Mouse (Mus musculus) midbrain, embryonic 10.5 days (tissue): Measurements from ENCODE around the gene Racgap1. TPM values are rescaled to one million over a fixed set of nuclear protein-coding genes. Genes with fewer than 3 reads are reported as not detected.

Experiments
- DNase-seq: peaks from one replicate; pipeline ENCODE4 v3.0.0-alpha.2; 2017; ENCODE audit warnings: low spot score
- H3K27ac ChIP-seq: fragments of 300-500 bp; sonication (generic); replicated peaks from 2 replicates; pipeline ENCODE4 v1.5.1; 2016; ENCODE audit warnings: mild to moderate bottlenecking
- H3K27me3 ChIP-seq: fragments of 300-500 bp; sonication (generic); 2 replicates; pipeline ENCODE4 v1.6.1; 2016; ENCODE audit warnings: low read depth, mild to moderate bottlenecking; ENCODE audit not compliant: poor library complexity, severe bottlenecking
- H3K36me3 ChIP-seq: fragments of 300-500 bp; sonication (generic); 2 replicates; pipeline ENCODE4 v1.6.1; 2016; ENCODE audit warnings: mild to moderate bottlenecking, moderate library complexity
- H3K4me1 ChIP-seq: fragments of 300-500 bp; sonication (generic); 2 replicates; pipeline ENCODE4 v1.6.1; 2016
- H3K4me3 ChIP-seq: fragments of 300-500 bp; sonication (generic); 2 replicates; pipeline ENCODE4 v1.5.1; 2016; ENCODE audit warnings: mild to moderate bottlenecking, moderate library complexity
- H3K9me3 ChIP-seq: fragments of 300-500 bp; sonication (generic); replicated peaks from 2 replicates; pipeline ENCODE4 v1.6.1; 2016; ENCODE audit warnings: mild to moderate bottlenecking
- WGBS: fragments of 180-500 bp; shearing (Covaris S2); methylation state at CpG from one replicate; pipeline ENCODE4 v1.1.7; 2016; 5-methylcytosine and 5-hydroxymethylcytosine counted together
- polyA plus RNA-seq: library from polyadenylated mRNA; unstranded; fragments of >200 nt; fragmentation: Nextera tagmentation; extraction: Ambion mirVana; gene quantifications from 2 replicates; pipeline ENCODE4 v1.2.1, GENCODE M21; 2016

Racgap1 gene
- polyA plus RNA-seq, 1 experiment from 2014 or later = 208 TPM

DNA sequence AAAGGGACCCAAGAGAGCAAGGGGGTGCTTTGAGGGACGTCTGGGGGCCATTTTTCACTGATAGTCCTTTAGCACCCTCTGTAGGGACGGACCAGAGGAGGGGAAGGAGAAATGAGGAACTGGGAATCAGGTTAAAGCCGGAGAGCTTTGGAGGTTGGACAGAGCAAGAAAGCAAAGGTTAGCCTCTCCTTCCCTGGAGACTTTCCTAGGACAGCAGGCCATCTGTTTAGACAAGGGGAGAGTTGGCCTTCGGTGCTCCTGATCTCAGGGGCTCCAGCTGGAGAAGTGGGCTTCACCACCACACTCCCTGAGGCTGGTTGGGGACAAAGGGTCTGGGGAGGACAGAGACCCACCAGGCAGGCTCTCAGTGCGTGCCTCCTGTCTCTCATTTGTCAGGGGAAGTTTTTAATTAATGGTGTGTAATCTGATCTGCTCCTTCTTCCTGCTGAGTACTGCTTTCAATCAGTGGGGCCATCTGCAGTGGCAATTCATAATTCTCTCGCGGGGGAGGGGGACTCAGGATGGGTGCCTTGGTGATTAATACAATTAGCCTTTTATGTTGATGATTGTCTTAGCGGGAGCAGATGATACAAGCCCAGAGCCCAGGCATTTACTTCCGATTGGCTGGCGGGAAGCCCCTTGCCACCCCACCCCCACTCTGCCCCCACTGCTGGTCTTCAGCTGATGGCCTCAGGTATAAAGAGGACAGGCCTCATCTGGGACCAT is 43.9 kb downstream of the Racgap1 start:
- H3K4me3 ChIP-seq = no peak overlapping the region

DNA sequence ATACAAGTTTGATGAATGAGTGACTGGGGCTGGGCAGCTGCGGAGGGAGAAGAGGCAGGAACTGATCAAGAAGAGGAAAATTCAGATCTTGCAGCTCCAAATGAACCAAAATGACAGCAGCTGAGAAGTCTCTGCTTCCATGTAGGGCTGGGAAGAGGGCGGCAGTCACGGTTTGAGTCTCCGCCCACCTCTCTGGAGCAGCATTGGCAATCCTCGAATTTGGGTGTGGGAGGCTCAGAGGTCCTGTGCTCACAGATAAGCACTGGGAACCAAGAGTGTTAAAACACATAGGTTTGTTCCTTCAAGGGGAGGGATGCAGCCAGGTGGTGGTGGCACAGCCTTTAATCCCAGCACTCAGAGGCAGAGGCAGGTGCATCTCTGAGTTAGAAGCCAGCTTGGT is 44.9 kb downstream of the Racgap1 start:
- H3K27me3 ChIP-seq = peaks cover 84% of the 10 kb centered on the region
- peaks cover 71% of the 10 kb centered on the region for H3K4me1 ChIP-seq
- H3K27ac ChIP-seq = no peak overlapping the region; the same call in 1 of the 2 replicates
- no peaks in the 10 kb centered on the region for H3K36me3 ChIP-seq
- H3K9me3 ChIP-seq = no peaks in the 10 kb centered on the region
- 36% methylated on average over 5 of the region's 5 CpGs for WGBS
- no peak for DNase-seq
- no peak overlapping the region for H3K4me3 ChIP-seq

More for the DNA sequence above, 43.9 kb downstream of the Racgap1 start:
- H3K27ac ChIP-seq = peak overlapping the region; percentile 53; the same call in 1 of the 2 replicates
- 26% methylated on average over 10 of the region's 10 CpGs for WGBS
- no peaks in the 10 kb centered on the region for H3K9me3 ChIP-seq
- no peaks in the 10 kb centered on the region for H3K36me3 ChIP-seq
- DNase-seq = no peak
- peaks cover 65% of the 10 kb centered on the region for H3K4me1 ChIP-seq
- peaks cover 80% of the 10 kb centered on the region for H3K27me3 ChIP-seq

DNA sequence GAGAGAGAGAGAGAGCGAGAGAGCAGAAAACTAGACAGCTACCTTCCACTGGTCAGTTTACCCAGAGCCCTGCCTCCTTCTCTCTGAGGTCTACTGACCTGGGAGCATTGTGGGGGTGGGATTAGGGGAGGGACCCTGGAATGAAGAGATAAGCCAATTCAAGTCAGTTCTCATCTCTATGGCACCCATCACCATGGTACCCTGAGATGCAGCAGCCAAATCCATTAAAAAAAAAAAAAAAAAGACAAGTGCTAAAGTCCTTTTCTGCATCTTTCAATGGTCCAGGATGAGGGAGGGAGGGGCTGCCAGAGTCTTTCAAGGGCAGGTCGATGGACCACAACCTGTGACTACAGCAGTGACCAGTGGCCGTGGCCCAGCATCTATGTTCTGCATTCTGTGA is 45.9 kb downstream of the Racgap1 start:
- DNase-seq = peak; percentile 11
- no peaks in the 10 kb centered on the region for H3K36me3 ChIP-seq
- no peak overlapping the region for H3K4me3 ChIP-seq
- peaks cover 72% of the 10 kb centered on the region for H3K4me1 ChIP-seq
- H3K27ac ChIP-seq = no peak overlapping the region
- 64% methylated on average over 3 of the region's 3 CpGs for WGBS
- peaks cover 84% of the 10 kb centered on the region for H3K27me3 ChIP-seq
- H3K9me3 ChIP-seq = no peaks in the 10 kb centered on the region

DNA sequence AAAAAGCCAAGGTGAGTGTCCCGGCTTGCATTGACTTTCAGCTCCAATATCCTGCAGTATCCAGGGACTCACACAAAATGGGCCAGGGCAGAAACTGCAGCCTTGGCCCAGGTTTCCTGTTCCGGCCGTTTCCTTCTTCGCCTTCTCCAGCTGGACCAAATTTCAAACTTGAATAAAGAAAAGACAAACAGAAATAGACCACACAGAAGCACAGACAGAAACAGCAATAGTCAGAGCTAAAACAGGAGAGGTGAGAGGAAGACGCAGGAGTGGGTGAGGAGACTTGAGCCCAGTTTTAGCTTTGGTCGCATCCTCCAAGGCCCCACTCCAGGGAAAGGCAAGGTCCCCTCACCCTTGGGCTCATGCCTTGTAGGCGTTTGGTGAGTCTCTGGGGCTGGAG is 48.2 kb downstream of the Racgap1 start:
- Histone ChIP-seq H3K36me3 (no peaks in the 10 kb centered on the region), H3K9me3 (no peaks in the 10 kb centered on the region), H3K4me1 (peaks cover 83% of the 10 kb centered on the region), H3K27ac (no peak overlapping the region), H3K4me3 (no peak overlapping the region), H3K27me3 (peaks cover 88% of the 10 kb centered on the region)
- 89% methylated on average over 7 of the region's 7 CpGs for WGBS
- DNase-seq = no peak

DNA sequence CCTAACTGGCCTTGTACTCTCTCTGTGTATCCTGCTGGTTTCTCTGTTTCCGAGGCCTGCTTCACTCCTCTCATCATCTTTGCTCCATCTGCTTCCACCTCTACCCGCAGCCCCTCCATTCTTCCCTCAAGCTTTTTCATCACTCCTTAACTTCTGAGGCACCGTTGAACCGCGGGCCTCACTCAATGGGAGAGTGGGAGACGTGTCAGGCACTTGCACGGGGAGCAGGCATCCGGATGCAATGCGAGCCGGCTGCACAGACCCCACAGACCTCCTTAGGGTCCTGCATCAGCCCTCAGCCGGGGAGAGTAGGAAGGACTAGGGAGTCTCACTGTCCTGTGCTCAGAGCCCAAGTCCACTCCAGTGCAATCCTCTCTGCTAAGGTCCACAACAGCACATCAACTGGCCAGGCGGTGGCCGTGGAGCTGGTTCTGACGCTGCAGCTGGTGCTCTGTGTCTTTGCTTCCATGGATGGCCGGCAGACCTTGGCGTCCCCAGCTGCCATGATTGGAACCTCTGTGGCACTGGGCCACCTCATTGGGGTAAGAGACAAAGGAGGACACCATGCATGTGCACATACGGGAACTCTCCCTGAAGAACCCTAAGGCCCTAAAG is 49.1 kb downstream of the Racgap1 start:
- peaks cover 81% of the 10 kb centered on the region for H3K4me1 ChIP-seq
- DNase-seq = no peak
- no peaks in the 10 kb centered on the region for H3K36me3 ChIP-seq
- WGBS = 74% methylated on average over 17 of the region's 17 CpGs
- H3K27me3 ChIP-seq = peaks cover 92% of the 10 kb centered on the region
- H3K27ac ChIP-seq = peak overlapping the region; percentile 33; the same call in 1 of the 2 replicates
- H3K4me3 ChIP-seq = no peak overlapping the region
- H3K9me3 ChIP-seq = no peaks in the 10 kb centered on the region

DNA sequence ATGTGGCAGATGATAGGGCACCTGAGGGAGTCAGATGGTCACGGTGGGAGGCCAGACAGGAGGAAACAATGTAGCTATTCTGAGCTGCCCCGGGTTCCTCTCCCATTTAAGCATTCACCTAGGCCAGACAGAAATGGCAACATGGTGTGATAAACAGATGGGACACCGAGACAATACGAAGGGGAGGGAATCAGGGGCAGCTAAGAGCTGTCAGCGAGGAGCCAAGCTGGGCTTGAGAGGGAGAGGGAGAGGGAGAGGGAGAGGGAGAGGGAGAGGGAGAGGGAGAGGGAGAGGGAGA is 49.7 kb downstream of the Racgap1 start:
- WGBS = 15% methylated on average over 5 of the region's 5 CpGs
- Histone ChIP-seq H3K27ac (peak overlapping the region; percentile 59), H3K4me1 (peaks cover 80% of the 10 kb centered on the region), H3K9me3 (no peaks in the 10 kb centered on the region), H3K4me3 (no peak overlapping the region), H3K27me3 (peaks cover 92% of the 10 kb centered on the region), H3K36me3 (no peaks in the 10 kb centered on the region)
- no peak for DNase-seq

DNA sequence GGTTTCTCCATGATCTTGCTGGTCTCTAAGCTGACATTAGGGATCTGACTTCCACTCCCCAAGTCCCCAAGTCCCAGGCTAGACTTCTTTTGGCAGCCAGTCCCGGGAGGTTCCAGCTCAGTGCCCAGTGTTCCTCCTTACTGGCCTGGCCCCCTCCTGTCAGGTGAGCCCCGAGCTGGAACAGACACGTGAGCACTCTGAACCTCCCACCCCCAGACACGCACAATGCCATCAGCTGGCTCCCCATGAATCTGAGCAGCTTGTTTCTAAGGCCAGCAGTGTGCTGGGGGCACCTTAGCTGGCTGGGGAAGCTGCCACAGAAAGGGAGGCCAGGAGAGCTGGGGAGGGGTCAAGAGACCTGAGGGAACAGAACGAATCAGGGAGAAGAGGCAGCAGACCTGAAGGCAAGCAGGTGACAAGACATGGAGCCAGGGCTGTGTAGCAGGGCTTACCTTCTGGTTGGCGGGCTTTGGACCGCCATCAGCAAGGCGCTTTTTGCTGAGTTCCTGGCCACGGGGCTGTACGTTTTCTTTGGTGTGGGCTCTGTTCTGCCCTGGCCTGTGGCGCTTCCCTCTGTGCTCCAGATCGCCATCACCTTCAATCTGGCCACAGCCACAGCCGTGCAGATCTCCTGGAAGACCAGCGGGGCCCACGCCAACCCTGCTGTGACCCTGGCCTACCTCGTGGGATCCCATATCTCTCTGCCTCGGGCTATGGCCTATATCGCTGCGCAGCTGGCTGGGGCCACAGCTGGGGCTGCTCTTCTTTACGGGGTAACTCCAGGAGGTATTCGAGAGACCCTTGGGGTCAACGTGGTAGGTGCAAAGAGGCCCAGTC is 50.3 kb downstream of the Racgap1 start, which contains the start of gene Aqp6:
TSS of gene Aqp6 (plus strand) at position 415 of the 837 bp plus-strand sequence.
- Histone ChIP-seq H3K27me3 (peaks cover 90% of the 10 kb centered on the region), H3K9me3 (no peaks in the 10 kb centered on the region), H3K4me3 (no peak within 1 kb of the TSS), H3K36me3 (no peaks in the 10 kb centered on the region), H3K27ac (peak within 1 kb of the TSS; percentile 59), H3K4me1 (peaks cover 80% of the 10 kb centered on the region)
- WGBS = 51% methylated on average over 22 of the region's 22 CpGs
- no peak for DNase-seq

DNA sequence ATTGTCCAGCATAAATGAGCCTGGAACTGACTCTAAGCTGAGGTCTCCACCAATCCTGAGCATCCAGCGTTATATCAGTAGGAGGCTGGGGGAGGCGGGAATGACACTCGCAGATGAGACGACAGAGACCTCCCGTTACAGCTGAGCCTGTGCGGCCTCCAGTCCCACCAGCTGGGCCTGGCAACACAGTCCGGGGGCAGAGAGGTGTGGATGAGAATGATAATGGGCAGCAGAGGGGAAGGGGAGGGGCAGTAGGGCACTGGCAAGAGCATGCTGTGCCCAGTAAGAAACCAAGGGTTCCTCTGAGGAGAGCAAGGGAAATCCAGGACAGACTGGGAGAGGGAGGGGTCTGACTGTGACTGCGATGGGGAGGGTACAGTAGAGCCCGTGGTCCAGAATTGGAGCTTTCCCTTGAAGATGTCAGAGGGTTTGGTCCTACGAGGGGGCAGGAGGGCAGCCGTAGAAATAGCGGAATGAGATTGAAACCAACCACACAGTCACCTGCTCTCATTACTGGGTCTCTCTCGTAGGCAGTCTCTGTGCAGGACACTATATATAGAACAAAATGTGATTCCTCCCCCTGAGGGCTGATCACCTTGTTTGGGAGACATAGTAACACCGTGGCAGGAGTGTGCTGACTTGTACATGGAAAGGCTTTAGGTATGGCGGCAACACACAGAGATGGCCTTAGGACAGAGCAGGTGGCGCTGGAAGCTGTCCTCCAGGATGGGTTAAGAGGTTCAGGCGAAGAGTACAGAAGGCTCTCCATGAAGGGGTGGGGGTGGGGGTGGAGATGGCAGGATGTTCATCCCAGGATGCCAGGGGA is 52.0 kb downstream of the Racgap1 start:
- Histone ChIP-seq H3K27ac (peak overlapping the region; percentile 59), H3K4me3 (no peak overlapping the region)

DNA sequence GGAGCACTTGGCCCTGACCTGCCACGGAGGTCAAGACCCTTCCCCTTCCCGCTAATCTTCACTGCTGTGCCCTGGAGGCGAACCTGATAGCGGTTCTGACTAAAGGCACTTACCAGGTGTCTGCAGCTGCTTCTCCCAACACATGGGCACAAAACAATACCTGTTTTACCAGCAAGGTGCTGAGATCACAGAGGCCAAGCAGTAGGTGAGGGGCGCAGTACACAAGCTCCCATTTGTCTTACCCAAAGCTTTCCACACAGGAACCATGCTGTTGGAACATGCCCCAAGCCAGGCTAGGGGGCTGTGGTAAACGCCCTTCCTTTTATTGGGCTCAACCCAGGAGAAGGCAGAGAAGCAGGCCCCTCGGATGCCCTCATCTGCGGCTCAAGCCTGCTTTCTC is 53.9 kb downstream of the Racgap1 start:
- Histone ChIP-seq H3K4me1 (peaks cover 62% of the 10 kb centered on the region), H3K36me3 (no peaks in the 10 kb centered on the region), H3K9me3 (no peaks in the 10 kb centered on the region), H3K4me3 (no peak overlapping the region), H3K27ac (no peak overlapping the region), H3K27me3 (peaks cover 87% of the 10 kb centered on the region)
- no peak for DNase-seq
- 56% methylated on average over 8 of the region's 8 CpGs for WGBS

More for the DNA sequence above, 52.0 kb downstream of the Racgap1 start:
- H3K9me3 ChIP-seq = no peaks in the 10 kb centered on the region
- WGBS = 63% methylated on average over 17 of the region's 17 CpGs
- H3K36me3 ChIP-seq = no peaks in the 10 kb centered on the region
- no peak for DNase-seq
- peaks cover 87% of the 10 kb centered on the region for H3K27me3 ChIP-seq
- H3K4me1 ChIP-seq = peaks cover 70% of the 10 kb centered on the region

DNA sequence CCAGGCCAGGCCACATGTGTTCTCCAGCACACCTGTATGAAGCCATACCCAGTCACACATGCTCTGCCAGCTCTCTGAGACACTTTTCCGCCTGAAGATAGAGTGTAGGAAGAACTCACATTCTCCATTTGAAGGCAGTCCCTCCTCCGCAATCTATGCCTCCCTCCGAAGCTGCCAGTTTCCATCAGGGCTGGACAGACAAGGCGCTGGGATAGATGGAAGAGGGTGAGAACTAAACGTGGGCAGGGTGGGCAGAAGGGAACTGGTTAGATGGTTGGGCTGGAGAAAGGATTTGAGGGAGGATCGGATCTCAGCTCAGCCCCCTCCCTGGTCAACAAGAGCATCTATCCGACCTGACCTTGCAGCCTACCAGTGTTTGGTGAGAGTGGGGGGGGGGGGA is 54.6 kb downstream of the Racgap1 start:
- no peaks in the 10 kb centered on the region for H3K9me3 ChIP-seq
- no peak for DNase-seq
- no peaks in the 10 kb centered on the region for H3K36me3 ChIP-seq
- WGBS = 58% methylated on average over 7 of the region's 7 CpGs
- H3K4me1 ChIP-seq = peaks cover 54% of the 10 kb centered on the region
- H3K27me3 ChIP-seq = peaks cover 89% of the 10 kb centered on the region
- H3K27ac ChIP-seq = peak overlapping the region; percentile 43; the same call in 1 of the 2 replicates
- no peak overlapping the region for H3K4me3 ChIP-seq

DNA sequence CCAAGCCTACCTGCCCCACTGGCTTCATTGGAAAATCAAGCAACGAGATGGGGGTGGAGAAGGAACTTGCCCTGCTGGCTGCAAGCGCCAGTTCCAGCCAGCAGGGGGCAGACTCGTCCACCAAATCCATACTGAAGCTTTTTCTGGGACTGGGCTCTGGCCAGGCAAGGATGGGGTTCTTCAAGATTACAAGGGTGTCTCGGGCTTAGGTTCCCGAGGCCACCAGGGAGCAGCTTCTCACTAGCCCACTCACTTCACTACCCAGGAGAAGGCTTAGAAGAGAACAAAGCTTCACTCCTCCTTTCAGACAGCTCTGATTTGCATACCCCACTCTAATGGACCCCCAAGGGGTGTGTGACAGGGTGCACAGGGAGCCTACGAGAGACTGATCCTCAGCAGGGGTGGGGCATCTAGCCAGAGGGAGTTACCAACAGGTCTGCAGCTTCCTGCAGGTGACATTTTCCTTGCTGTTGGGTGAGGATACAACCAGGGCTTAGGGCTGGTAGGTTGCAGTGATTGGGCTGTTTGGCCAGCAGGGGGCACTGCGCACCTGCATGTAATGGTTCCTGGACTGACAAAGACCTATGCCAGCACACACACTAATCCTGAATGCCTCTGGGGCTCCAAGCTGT is 55.3 kb downstream of the Racgap1 start:
- H3K27ac ChIP-seq = peak overlapping the region; percentile 65
- H3K9me3 ChIP-seq = no peaks in the 10 kb centered on the region
- H3K4me1 ChIP-seq = peaks cover 48% of the 10 kb centered on the region
- no peaks in the 10 kb centered on the region for H3K36me3 ChIP-seq
- 3% methylated on average over 7 of the region's 7 CpGs for WGBS
- peak; percentile 88 for DNase-seq
- H3K27me3 ChIP-seq = peaks cover 89% of the 10 kb centered on the region
- no peak overlapping the region for H3K4me3 ChIP-seq

DNA sequence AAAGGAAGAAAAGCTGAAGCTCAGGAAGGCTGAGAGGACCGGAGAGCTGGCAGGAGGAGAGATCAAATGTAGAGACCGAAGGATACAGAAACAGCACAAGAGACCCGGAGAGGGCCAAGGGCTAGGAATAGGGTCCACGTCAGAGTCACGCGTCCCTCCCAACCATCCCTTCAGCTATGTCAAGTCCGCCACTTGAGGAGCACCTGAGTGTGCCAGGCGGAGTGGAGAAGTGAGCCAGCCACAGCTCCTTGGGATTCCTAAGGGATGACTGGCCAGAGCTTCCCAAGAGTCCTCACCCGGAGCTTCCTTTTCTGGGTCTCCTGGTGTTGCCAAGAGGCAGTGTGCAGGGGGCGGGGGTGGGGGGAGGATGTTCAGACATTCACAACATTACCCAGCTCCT is 56.5 kb downstream of the Racgap1 start:
- no peak for DNase-seq
- 87% methylated on average over 10 of the region's 10 CpGs for whole genome bisulfite sequencing
- no peaks in the 10 kb centered on the region for H3K36me3 ChIP-seq
- no peaks in the 10 kb centered on the region for H3K9me3 ChIP-seq
- H3K4me1 ChIP-seq = peaks cover 46% of the 10 kb centered on the region
- no peak overlapping the region for H3K27ac ChIP-seq
- H3K27me3 ChIP-seq = peaks cover 89% of the 10 kb centered on the region
- no peak overlapping the region for H3K4me3 ChIP-seq
